Mouse (Mus musculus) heart, adult 2 months (tissue): Measurements from ENCODE around the gene A230050P20Rik. TPM values are rescaled to one million over a fixed set of nuclear protein-coding genes. Genes with fewer than 3 reads are reported as not detected.

Experiments
- DNase-seq, 2 experiments: peaks; one replicate each; pipeline ENCODE4 v3.0.0; 2021
- H3K27ac ChIP-seq: fragments of 200-600 bp; 2 replicates; pipeline ENCODE4 v1.8.1; 2022
- H3K27me3 ChIP-seq: fragments of 200-500 bp; 2 replicates; pipeline ENCODE4 v1.6.1; 2012; ENCODE audit warnings: mild to moderate bottlenecking, low read length, inconsistent platforms, mixed read lengths; ENCODE audit not compliant: control insufficient read depth, insufficient read depth
- H3K36me3 ChIP-seq: fragments of 200-500 bp; 2 replicates; pipeline ENCODE4 v1.6.1; 2012; ENCODE audit warnings: low read length, inconsistent platforms; ENCODE audit not compliant: control insufficient read depth, insufficient read depth
- H3K4me1 ChIP-seq: fragments of 200-500 bp; 2 replicates; pipeline ENCODE4 v1.6.1; 2011; ENCODE audit warnings: low read length; ENCODE audit not compliant: control insufficient read depth, insufficient read depth
- H3K4me3 ChIP-seq: fragments of 200-600 bp; 2 replicates; pipeline ENCODE4 v1.8.1; 2022
- H3K79me2 ChIP-seq: fragments of 200-500 bp; replicated peaks from 2 replicates; pipeline ENCODE4 v1.6.1; 2012; ENCODE audit warnings: mild to moderate bottlenecking, inconsistent platforms, low read length, moderate library complexity, mixed read lengths; ENCODE audit not compliant: control insufficient read depth, insufficient read depth
- H3K9ac ChIP-seq: fragments of 200-500 bp; 2 replicates; pipeline ENCODE4 v1.6.1; 2012; ENCODE audit warnings: low read depth, mild to moderate bottlenecking, control low read depth, inconsistent platforms, low read length, mixed read lengths
- CTCF ChIP-seq: fragments of 200-600 bp; IDR thresholded peaks from 2 replicates; pipeline ENCODE4 v1.8.1; 2022; ENCODE audit warnings: antibody characterized with exemption, mild to moderate bottlenecking, moderate library complexity
- EP300 ChIP-seq: fragments of 200-500 bp; IDR thresholded peaks from 2 replicates; pipeline ENCODE4 v1.6.1; 2011; ENCODE audit warnings: low read depth, low read length, control low read depth; ENCODE audit not compliant: insufficient read depth
- POLR2A ChIP-seq: fragments of 200-500 bp; IDR thresholded peaks from 2 replicates; pipeline ENCODE4 v1.6.1; 2011; ENCODE audit warnings: mild to moderate bottlenecking, low read depth, low read length, control low read depth; ENCODE audit not compliant: insufficient read depth
- WGBS: fragments of 180-500 bp; shearing (Covaris S2); methylation state at CpG from one replicate; pipeline ENCODE4 v1.1.7; 2018; 5-methylcytosine and 5-hydroxymethylcytosine counted together
- intact Hi-C: fragments of 180-260 bp; cut with DNase I; formaldehyde crosslinking; loops from one replicate; pipeline ENCODE4 v1.15.1; 2025
- polyA plus RNA-seq: library from polyadenylated mRNA; depleted of rRNA; stranded (reverse); fragments of >200 nt; gene quantifications from 2 replicates; pipeline ENCODE4 v1.2.3, GENCODE M21; 2012
- total RNA-seq, 2 experiments: library from RNA; stranded (reverse); gene quantifications; 2 replicates each; pipeline ENCODE4 v1.2.3; 2021

The A230050P20Rik gene
- total and polyA plus RNA-seq, 3 experiments = 3.9 to 21.2 (median 4.3) TPM

DNA sequence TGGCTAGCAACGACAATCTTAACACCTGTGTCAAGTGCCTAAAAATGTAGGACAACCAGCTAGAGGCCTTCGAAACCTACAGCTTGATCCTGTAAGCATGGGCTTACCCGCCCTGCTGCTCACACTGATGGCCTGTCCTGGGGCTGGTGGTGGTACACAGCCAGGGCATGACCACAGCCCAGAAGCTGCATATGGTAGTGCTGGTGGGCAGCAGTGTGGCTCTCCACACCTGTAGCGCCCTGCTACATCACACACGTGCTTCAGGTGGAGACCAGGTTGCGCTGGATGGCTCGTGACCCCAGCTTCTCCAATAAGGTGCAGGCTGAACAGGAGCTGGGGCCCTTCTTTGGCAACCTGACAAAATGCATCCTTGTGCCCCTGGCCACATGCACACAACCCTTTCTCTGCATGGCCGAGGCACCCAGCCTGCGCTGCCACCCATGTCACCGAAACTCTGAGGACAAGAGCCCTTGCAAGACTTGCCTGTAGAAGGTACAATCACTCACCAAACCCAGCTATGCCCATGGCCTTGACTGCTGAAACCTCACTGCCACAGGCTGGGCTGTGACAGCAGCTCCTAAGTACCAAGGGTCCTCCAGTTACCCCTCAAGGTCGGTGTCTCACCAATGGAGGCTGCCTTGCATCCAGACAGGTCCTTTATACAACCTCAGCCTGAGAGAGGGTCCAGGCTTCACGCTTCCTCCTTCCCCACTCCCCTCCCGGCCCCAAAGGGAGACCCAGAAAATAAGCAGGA lies 25.3 kb downstream of the A230050P20Rik start:
- H3K4me3 ChIP-seq = no peak overlapping the region
- no peak overlapping the region for H3K9ac ChIP-seq
- no peaks in the 10 kb centered on the region for H3K27me3 ChIP-seq
- H3K27ac ChIP-seq = no peak overlapping the region
- intact Hi-C loops = loop anchor here (10.0 kb wide), 1 partner anchor 391 kb away; the partner anchor contains the start of gene Kri1
- WGBS = 83% methylated on average over 13 of the region's 13 CpGs
- TF ChIP-seq POLR2A = no peak
- no peak for TF ChIP-seq CTCF
- no peak for TF ChIP-seq EP300
- no peaks in the 10 kb centered on the region for H3K36me3 ChIP-seq
- DNase-seq = no peak
- H3K4me1 ChIP-seq = peaks cover 6% of the 10 kb centered on the region; the same call in 1 of the 2 replicates
- peaks cover 3% of the 10 kb centered on the region; the same call in 1 of the 2 replicates for H3K79me2 ChIP-seq

DNA sequence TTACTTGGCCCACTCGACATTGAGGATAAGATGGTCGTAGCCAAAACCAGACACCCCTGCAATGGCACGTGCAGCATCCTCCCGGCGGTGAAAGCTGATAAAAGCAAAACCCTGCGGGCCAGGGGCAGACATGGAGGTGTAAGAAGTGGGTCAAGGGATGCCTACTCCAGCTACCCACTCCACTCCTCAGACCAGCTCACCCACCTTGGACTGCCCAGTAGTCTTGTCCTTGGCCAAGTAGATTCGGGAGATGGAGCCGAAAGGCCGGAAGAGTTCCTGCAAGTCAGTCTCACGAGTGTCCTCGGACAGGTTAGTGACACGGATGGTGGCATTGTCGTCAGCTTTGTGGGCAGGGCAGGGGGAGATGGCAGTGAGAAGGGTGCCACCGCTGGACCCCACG lies 26.2 kb downstream of the A230050P20Rik start:
- H3K27me3 ChIP-seq = no peaks in the 10 kb centered on the region
- H3K79me2 ChIP-seq = peaks cover 3% of the 10 kb centered on the region; the same call in 1 of the 2 replicates
- no peaks in the 10 kb centered on the region for H3K36me3 ChIP-seq
- H3K4me1 ChIP-seq = peaks cover 6% of the 10 kb centered on the region; the same call in 1 of the 2 replicates
- intact Hi-C loops = loop anchor here (10.0 kb wide), 1 partner anchor 390 kb away; the partner anchor contains the start of gene Kri1
- H3K27ac ChIP-seq = no peak overlapping the region
- DNase-seq = no peak
- WGBS = 82% methylated on average over 15 of the region's 15 CpGs
- TF ChIP-seq CTCF (no peak), EP300 (no peak), POLR2A (no peak)
- no peak overlapping the region for H3K4me3 ChIP-seq
- H3K9ac ChIP-seq = no peak overlapping the region

DNA sequence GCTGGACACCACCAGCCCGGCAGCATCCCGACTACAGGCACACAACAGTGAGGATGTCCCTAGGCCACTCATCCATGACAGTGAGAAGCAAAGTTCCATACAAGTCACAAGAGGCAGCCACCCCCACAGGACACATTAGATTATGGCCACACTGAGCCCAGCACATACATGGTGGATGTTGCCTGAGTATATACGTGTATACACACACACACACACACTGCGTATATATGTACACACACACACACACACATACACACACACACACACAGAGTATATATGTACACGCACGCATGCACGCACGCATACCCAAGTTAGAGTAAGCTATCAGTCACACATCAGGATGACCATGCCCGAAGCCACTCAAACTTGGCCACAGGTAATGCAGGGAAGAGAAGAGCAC lies 26.9 kb downstream of the A230050P20Rik start:
- intact Hi-C loops = loop anchor here (10.0 kb wide), 1 partner anchor 389 kb away; the partner anchor contains the start of gene Kri1
- H3K36me3 ChIP-seq = no peaks in the 10 kb centered on the region
- no peak overlapping the region for H3K27ac ChIP-seq
- peaks cover 6% of the 10 kb centered on the region; the same call in 1 of the 2 replicates for H3K4me1 ChIP-seq
- peaks cover 3% of the 10 kb centered on the region; the same call in 1 of the 2 replicates for H3K79me2 ChIP-seq
- no peak overlapping the region for H3K4me3 ChIP-seq
- DNase-seq = no peak
- WGBS = 92% methylated on average over 9 of the region's 9 CpGs
- H3K27me3 ChIP-seq = no peaks in the 10 kb centered on the region
- no peak overlapping the region for H3K9ac ChIP-seq
- no peak for TF ChIP-seq POLR2A
- TF ChIP-seq CTCF = no peak
- TF ChIP-seq EP300 = no peak

DNA sequence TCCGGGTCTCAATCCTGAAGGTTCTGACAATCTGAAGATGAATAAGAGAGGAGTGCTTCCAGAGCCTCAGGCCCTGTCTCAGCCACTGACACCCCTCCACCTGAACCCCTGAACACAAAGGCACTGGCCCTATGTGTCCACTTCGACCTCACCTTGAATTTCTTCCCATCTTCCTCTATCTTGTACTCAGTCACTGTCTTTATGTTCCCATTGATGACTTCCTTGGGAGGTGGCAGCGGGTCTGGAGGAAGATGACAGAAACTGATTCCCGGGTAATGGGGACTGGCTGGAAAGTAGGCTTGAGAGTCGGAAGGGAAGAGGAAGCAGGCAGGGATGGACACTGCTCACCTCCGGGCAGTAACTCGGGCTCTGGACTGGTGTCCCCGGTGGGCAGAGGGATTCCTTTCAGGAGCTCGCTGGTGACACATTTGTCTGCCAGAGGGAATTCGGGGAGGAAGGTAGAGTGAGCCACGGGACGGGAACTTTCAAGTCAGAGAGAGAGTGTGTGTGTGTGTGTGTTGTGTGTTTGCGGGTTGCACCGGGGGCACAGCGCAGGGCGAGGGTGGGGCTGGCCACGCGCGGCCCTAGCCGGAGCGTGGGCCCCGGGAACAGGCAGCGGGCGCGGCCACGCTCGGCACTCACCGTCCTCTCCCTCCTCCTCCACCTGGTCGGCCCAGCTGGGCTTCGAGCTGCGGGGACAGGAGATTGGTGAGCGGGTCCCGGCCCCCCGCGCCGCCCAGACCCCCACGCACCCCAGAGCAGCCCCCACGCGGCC lies 29.5 kb downstream of the A230050P20Rik start:
- TF ChIP-seq EP300 = no peak
- TF ChIP-seq POLR2A = no peak
- no peak for TF ChIP-seq CTCF
- Histone ChIP-seq H3K79me2 (peaks cover 3% of the 10 kb centered on the region; the same call in 1 of the 2 replicates), H3K36me3 (no peaks in the 10 kb centered on the region), H3K27ac (peak overlapping the region; percentile 84), H3K4me1 (peaks cover 6% of the 10 kb centered on the region), H3K4me3 (peak overlapping the region; percentile 90), H3K9ac (peak overlapping the region; percentile 92), H3K27me3 (no peaks in the 10 kb centered on the region)
- WGBS = 4% methylated on average over 39 of the region's 39 CpGs
- DNase-seq = no peak
- intact Hi-C loops = loop anchor here (1.0 to 10.0 kb wide), 3 partner anchors 19 to 387 kb away; partner anchors contain the start of genes Angptl6, Kri1 and S1pr2

DNA sequence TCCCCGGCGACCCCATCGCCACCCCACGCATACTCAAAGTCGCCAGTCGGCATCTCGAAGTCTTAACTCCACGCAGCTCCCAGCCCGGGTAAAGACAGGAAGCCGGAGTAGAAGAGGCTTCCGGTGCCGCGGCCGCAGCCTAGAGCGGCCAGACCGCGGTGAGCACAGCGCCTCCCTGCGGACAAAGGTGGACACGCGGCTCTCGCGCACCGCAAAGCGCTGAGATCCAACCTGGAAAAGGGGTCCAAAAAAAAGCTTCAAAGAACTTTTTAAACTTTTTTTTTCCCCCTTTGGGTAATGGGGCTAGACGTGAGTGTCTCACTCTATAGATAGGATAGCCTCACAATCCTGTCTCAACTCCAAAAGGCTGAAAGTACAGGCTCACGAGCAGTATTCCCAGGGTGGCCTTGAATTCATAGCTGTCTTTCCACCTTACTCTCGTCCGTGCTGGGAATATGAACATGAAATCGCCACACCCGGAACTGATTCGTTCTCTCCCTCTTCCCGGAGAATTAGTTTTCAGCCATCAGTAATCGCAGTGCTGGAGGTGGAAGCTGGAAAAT lies 30.1 kb downstream of the A230050P20Rik start, which contains the start of gene Eif3g:
Gene Eif3g (minus strand): TSS at position 113 of the 563 bp plus-strand sequence.
- intact Hi-C loops = loop anchor here (1.0 to 10.0 kb wide), 3 partner anchors 19 to 386 kb away; partner anchors contain the start of genes Angptl6, Kri1 and S1pr2
- DNase-seq = peak; percentile 87 to 91
- TF ChIP-seq POLR2A (peak; percentile 72), CTCF (no peak; the same call in 1 of the 2 replicates), EP300 (peak; percentile 71; the same call in 1 of the 2 replicates)
- H3K27ac ChIP-seq = peak within 1 kb of the TSS; percentile 84
- peaks cover 6% of the 10 kb centered on the region for H3K4me1 ChIP-seq
- no peaks in the 10 kb centered on the region for H3K36me3 ChIP-seq
- 4% methylated on average over 34 of the region's 34 CpGs for WGBS
- no peaks in the 10 kb centered on the region for H3K27me3 ChIP-seq
- H3K9ac ChIP-seq = peak within 1 kb of the TSS; percentile 92
- H3K79me2 ChIP-seq = peaks cover 3% of the 10 kb centered on the region; the same call in 1 of the 2 replicates
- H3K4me3 ChIP-seq = peak within 1 kb of the TSS; percentile 90
